Mouse (Mus musculus) C3H10T1/2 (cell line): ENCODE data around the gene Gm732. TPM values are rescaled to one million over a fixed set of nuclear protein-coding genes. Genes with fewer than 3 reads are reported as not detected.

Experiments
- polyA plus RNA-seq, 2 experiments: library from polyadenylated mRNA; unstranded; fragments of >200 nt; fragmentation: generic; extraction: Trizol; gene quantifications; one replicate each; pipeline ENCODE4 v1.2.1; 2012; ENCODE audit warnings: missing spikeins in 2 of 2

Gm732 gene
- not detected for polyA plus RNA-seq

DNA sequence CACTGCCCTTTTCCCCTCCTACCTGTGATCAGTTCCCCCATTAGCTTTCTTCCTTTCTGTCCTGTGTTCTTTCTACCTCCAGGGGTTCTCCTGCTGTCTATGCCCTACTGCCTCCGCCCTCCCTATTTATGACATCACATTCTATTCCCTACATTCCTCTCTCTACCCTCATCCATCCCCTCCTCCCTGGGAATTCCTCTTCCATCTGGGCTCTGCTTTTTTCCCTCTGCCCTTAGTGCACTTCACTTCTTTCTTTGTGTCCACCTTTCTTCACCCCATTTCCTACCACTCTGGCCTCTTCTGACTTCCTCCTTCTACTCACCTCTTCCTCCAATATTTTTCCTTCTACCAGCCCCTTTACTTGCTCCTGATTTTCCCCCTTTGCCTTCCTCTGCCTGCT lies at the start of gene Gm732:
Gm732 (minus strand) TSS at position 101 of the 400 bp plus-strand sequence.

Other genes with a start within 250 kb of the Gm732 start
- not detected for gene Tent5d, start 155.9 kb downstream of the Gm732 start, polyA plus RNA-seq
- 1 to 10 TPM in 1 of 2 experiments, under 1 TPM in 1; 0.50 to 3.9 TPM for gene 2610002M06Rik, start 132.1 kb downstream of the Gm732 start, polyA plus RNA-seq